Mouse (Mus musculus) neutrophil, adult 83 days (primary cell): ENCODE results near the gene Pabpn1. TPM values are rescaled to one million over a fixed set of nuclear protein-coding genes. Genes with fewer than 3 reads are reported as not detected.

Experiments used
- total RNA-seq, 2 experiments: library from RNA; stranded (reverse); gene quantifications; one replicate each; pipeline ENCODE4 v1.2.4; 2023

Gene Pabpn1
- 100 to 1,000 TPM; 136 to 145 TPM for total RNA-seq

DNA sequence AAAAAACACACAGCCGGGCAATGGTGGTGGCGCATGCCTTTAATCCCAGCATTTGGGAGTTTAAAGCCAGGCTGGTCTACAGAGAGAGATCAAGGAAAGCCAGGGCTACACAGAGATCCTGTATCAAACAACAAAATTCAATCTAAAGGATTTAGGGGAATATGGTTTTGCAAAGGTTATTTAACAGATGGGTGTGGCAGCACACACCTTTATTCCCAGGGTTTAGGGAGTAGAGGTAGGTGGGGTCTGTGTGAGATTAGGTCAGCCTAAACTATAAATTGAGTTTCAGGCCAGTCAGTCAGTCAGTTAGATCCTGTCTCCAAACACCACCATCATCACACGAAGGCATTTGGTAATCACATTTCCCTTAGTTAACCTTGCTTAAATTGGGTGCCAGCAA lies at the start of gene Pabpn1:
TSS of gene Pabpn1 (plus strand) at position 301 of the 400 bp plus-strand sequence.

DNA sequence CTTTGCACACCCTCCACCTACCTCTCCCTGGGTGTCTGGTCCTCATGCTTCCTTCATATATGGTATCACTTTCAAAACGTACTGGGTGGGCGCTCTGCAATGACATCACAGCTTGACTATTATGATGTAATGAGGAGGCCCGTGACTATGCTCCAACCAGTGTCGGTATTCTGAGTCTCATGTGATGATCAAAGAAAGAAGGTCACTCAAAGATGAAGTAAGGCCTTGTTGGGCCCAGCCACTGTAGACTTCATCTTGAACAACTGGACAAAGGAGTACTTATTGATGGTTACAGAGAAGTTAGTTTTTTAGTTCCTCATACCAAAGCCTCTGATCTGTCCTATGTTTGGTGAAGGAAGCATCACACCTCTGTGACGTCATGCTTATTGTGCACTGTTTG lies 21.4 kb upstream of the Pabpn1 start, which contains the start of gene Homez:
TSS of gene Homez (minus strand) at position 101 of the 400 bp plus-strand sequence.

DNA sequence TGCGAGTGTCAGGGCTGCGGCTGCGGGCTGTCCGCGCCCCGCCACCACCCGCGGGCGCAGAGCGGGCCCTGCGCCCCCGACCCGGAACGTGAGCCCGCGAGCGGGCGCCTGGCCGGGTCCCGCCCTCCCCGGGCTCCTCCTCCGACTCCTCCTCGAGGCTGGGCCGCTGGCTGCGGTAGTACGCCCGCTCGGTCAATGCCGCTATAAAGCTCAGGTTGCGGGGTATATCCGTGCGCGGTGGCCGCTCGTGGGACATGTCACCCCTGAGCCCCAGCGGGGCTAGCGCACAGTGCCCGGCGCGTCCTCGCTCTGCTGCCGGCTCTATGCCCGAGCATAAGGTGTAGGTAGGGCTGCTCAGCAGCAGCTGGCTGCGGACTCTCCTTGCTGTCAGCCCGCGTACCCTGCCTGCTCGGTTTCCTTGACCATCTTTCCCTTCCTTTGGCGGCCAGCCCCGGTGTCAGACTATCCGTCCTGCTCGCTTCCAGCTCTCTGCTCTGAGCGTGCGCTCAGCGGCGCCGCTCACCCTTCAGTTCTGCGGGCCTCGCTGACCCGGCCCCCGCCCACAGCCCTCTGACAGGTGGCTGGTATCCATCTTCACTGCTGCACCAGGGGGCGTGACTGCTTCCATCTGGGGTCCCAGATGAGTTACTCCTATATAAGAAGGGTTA lies 15.1 kb upstream of the Pabpn1 start, which contains the start of gene Ppp1r3e:
TSS of gene Ppp1r3e (minus strand) at position 503 of the 668 bp plus-strand sequence.

DNA sequence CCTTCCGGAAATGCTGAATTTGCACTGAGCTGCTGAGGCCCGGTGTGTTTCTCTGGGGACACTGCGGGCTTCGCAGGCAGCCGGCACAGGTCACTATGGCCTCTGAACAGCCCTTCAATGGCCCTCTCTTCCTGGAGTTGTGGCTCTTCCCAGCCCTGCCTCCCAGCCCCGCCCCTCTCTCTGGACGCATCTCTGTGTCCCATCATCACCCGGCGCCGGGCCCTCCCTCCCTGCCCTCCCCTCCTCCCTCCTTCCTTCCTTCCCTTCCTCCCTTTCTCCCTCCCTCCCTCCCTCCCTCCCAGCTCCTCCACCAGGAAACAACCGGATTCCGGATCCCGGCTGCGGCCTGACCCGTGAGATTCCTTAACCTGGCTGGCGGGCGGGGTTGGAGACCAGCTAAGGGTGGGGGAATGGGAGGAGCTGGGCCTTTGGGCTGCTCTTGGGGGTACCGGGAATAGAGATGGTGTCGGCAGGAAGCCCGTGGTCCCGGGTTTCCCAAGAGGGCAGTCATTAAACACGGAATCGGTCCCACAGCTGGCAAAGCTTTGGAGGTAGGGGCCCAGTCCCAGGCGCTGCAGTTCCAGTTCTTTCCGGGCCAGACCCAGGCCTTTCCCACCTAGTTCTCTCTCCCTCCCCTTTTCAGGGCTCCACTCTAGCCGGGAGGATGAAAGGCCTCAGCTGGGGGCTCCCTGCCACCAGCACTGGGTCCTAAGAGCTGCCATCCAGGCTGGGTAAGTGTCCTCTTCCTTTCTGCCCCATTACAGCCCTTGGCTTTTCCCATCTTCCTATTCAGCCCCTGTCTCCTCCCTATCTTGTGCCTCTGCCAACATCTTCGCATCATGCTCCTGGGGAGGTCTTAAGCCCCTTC lies 8.9 kb upstream of the Pabpn1 start, which contains the start of the genes Bcl2l2 and Gm20521:
TSS of gene Bcl2l2 (plus strand) at position 224 of the 868 bp plus-strand sequence.
TSS of gene Gm20521 (plus strand) at position 288 of the 868 bp plus-strand sequence.

DNA sequence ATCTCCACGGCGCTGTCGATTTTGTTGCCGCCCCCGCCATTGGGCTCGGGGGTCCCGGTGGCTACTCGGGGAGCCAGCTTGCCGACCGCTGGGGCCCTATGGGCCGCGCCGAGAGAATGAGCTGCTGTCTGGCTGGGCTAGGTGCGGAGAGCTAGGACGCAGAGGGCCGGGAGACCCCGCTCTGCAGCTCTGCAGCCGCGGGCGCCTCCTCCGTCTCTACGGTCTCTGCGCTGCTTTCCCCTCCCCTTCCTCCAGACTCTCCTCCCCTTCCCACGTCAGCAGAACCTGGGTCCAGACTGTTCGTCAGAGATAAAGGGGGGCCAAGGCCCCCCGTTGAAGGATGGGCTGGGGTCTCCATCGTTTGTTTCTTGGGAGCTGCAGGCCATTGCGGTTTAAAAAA lies 20.6 kb downstream of the Pabpn1 start, which contains the start of gene Slc22a17:
TSS of gene Slc22a17 (minus strand) at position 247 of the 400 bp plus-strand sequence.

DNA sequence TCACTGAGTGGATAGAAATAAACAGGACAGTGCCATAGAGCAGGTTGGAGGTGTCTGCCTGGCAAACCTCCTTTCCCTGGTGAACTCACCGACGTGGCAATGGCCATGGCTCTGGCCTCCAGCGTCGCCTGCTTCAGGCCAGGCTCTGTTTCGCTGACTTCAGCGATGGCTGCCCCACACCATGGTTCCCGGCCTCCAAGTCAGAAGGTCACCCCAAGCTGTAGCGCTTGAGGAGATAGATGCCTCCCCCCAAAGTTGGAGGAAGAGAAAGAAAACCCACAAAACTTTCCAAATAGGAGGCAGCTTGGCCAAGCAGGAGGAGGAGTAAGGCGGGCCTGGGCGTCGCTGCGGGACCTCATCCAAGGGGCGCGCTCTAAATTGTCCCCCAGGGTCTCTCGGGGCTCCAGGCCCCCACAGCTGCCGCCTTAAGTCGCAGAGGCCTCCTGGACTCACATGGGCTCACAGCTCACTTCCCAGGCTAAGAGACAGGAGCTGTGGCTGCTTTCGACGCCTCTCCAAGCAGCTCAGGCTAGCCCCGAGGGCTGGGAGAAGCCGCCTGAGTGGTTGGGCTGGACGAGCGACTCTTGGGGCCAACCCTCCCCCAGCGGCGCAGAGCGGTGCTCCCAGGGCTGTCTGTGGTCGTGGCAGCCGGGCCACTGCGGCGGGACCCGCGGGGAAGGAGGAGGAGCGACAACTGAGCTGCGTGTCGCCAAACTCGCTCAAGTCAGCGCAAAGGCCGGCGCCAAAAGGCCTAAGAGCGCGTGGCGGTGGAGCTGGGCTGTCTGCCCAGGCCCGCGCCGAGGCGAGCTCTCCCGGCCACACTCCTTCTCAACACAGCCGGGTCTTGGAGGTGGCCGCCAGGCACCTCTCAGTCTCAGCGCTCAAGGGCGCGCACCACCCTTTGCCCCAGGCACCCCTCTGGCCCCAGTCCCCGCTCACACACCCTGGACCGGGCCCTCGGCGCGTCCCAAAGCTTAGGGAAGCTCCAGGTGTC lies 33.3 kb downstream of the Pabpn1 start, which contains the start of gene Efs:
TSS of gene Efs (minus strand) at position 778 of the 994 bp plus-strand sequence.

DNA sequence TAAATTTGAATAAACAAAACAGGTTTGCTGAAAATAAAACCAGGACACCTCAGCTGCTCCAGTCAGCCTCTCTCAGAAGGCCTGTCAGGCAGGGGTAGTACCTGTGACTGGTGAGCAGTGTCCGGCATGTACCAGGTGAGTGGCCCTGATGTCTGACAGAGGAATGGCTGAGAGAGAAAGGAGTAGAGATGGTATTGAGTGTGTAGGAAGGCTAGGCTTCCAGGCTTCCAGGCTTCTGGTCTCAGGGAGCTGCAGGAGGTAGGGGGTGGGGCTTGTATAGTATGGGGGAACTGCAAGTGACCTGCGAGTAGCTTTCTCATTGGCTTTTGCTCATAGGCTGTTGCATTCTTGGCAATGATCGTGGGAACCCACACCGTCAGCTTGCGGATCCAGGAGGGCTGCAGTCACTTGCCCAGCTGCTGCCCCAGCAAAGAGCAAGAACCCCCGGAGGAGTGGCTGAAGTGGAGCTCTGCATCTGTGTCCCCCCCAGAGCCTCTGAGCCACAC lies 40.4 kb downstream of the Pabpn1 start, which contains the start of gene Il25:
TSS of gene Il25 (plus strand) at position 51 of the 506 bp plus-strand sequence.

DNA sequence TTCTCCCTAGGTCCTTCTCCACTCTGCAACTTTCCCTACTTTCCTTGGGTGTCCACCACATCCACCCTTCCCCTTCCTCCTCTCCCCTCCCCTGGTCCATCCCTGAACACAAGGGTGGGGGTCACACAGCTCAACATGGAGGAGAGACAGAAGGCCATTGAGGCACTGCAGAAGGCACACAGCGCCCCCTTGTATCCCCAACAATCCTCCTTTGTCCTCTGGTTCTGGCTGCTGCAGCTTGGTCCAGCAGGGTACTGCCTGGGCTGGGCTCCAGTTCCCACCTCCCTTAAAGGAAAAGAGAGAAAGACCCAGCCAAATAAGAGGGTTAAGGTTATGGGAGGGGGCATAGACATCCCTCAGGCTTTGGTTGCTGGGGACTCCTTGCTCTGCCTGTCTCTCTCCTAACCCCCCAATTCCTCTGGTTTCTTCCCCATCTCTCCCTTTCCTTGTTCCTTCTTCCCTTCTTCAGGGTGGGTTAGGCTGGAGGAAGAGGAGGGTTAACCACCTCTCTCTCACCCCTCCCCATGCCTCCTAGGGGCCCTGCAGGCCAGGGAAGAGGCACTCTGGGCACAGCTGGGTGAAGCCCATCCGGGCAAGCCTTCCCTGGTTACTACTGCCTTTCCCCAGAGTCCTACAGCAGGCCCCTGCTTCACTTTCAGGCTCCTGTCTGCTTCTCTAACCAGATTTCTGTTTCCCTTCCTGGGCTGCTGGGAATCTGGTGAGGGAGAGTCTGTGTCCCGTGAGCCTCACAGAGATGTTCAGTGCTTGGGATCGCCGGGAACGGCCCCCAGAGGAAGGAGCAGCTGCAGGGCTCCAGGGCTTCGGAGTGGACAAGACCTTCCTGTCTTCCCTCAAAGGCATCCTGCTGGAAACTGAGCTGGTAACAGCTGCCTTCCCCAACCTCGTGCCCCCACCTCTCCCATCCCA lies 43.9 kb downstream of the Pabpn1 start, which contains the start of gene Cmtm5:
TSS of gene Cmtm5 (plus strand) at position 358 of the 927 bp plus-strand sequence.

Other genes with a start within 250 kb of the Pabpn1 start
- 10 to 100 TPM; 29.0 to 31.1 TPM for gene 1700123O20Rik, start 206.3 kb upstream of the Pabpn1 start, total RNA-seq
- gene Acin1, start 205.6 kb upstream of the Pabpn1 start, total RNA-seq, result 100 to 1,000 TPM; 245 to 254 TPM
- under 1 TPM; 0.40 to 0.70 TPM for gene Gm29776, start 193.7 kb upstream of the Pabpn1 start, total RNA-seq
- 100 to 1,000 TPM; 181 to 183 TPM for gene Cebpe, start 180.3 kb upstream of the Pabpn1 start, total RNA-seq
- 1 to 10 TPM; 5.0 to 5.1 TPM for gene Slc7a8, start 110.6 kb upstream of the Pabpn1 start, total RNA-seq
- gene Rnf212b, start 78.4 kb upstream of the Pabpn1 start, total RNA-seq, result not detected
- gene Homez, start 21.5 kb upstream of the Pabpn1 start, total RNA-seq, result 10 to 100 TPM in 1 of 2 experiments, 1 to 10 TPM in 1; 8.7 to 10.9 TPM
- gene Ppp1r3e, start 14.9 kb upstream of the Pabpn1 start, total RNA-seq, result 1 to 10 TPM; 1.7 to 2.5 TPM
- gene Bcl2l2, start 9.1 kb upstream of the Pabpn1 start, total RNA-seq, result 1 to 10 TPM; 6.6 to 8.1 TPM
- 1 to 10 TPM in 1 of 2 experiments, under 1 TPM in 1; 0.85 to 1.5 TPM for gene Gm20521, start 9.1 kb upstream of the Pabpn1 start, total RNA-seq
- gene Slc22a17, start 20.6 kb downstream of the Pabpn1 start, total RNA-seq, result under 1 TPM; 0.55 to 0.57 TPM
- gene Efs, start 33.6 kb downstream of the Pabpn1 start, total RNA-seq, result under 1 TPM in 1 of 2 experiments, not detected in 1; 0.33 TPM
- gene Il25, start 40.2 kb downstream of the Pabpn1 start, total RNA-seq, result not detected
- gene Cmtm5, start 43.8 kb downstream of the Pabpn1 start, total RNA-seq, result not detected
- not detected for gene Myh6, start 74.4 kb downstream of the Pabpn1 start, total RNA-seq
- gene Gm17428, start 84.4 kb downstream of the Pabpn1 start, total RNA-seq, result not detected
- gene Myh7, start 102.1 kb downstream of the Pabpn1 start, total RNA-seq, result not detected
- 10 to 100 TPM; 35.4 to 38.4 TPM for gene Ngdn, start 123.0 kb downstream of the Pabpn1 start, total RNA-seq
- gene Zfhx2, start 199.8 kb downstream of the Pabpn1 start, total RNA-seq, result 1 to 10 TPM; 1.7 to 2.1 TPM
- 1 to 10 TPM; 2.8 to 3.8 TPM for gene Thtpa, start 202.3 kb downstream of the Pabpn1 start, total RNA-seq
- 10 to 100 TPM; 37.1 to 42.6 TPM for gene Ap1g2, start 214.1 kb downstream of the Pabpn1 start, total RNA-seq
- not detected for gene Jph4, start 224.4 kb downstream of the Pabpn1 start, total RNA-seq